Mouse (Mus musculus) hindbrain, postnatal 0 days (tissue): ENCODE measurements around the gene Shq1. TPM values are rescaled to one million over a fixed set of nuclear protein-coding genes. Genes with fewer than 3 reads are reported as not detected.

ENCODE experiments used
- ATAC-seq: fragments of 200-750 bp; cut with Nextera tagmentation; 2 replicates; pipeline ENCODE4 v1.8.0; 2017; ENCODE audit warnings: mild to moderate bottlenecking, moderate TSS enrichment, moderate library complexity
- DNase-seq: peaks from one replicate; pipeline ENCODE4 v3.0.0-alpha.2; 2015; ENCODE audit warnings: low spot score
- H3K27ac ChIP-seq: fragments of 300-500 bp; sonication (generic); 2 replicates; pipeline ENCODE4 v1.5.1; 2014; ENCODE audit warnings: mild to moderate bottlenecking
- H3K27me3 ChIP-seq: fragments of 300-500 bp; sonication (generic); 2 replicates; pipeline ENCODE4 v1.6.1; 2014; ENCODE audit warnings: low read length, mixed read lengths; ENCODE audit not compliant: insufficient read depth
- H3K36me3 ChIP-seq: fragments of 300-500 bp; sonication (generic); 2 replicates; pipeline ENCODE4 v1.6.1; 2014; ENCODE audit warnings: low read length, mixed read lengths; ENCODE audit not compliant: insufficient read depth
- H3K4me1 ChIP-seq: fragments of 300-500 bp; sonication (generic); 2 replicates; pipeline ENCODE4 v1.6.1; 2014; ENCODE audit warnings: antibody characterized with exemption, low read length, mixed read lengths; ENCODE audit not compliant: insufficient read depth
- H3K4me2 ChIP-seq: fragments of 300-500 bp; sonication (generic); 2 replicates; pipeline ENCODE4 v1.6.1; 2014; ENCODE audit warnings: low read depth, mild to moderate bottlenecking, low read length, moderate library complexity, mixed read lengths
- H3K4me3 ChIP-seq: fragments of 300-500 bp; sonication (generic); 2 replicates; pipeline ENCODE4 v1.5.1; 2014; ENCODE audit warnings: low read length
- H3K9ac ChIP-seq: fragments of 300-500 bp; sonication (generic); replicated peaks from 2 replicates; pipeline ENCODE4 v1.6.1; 2014; ENCODE audit warnings: mild to moderate bottlenecking, low read length, moderate library complexity, mixed read lengths
- H3K9me3 ChIP-seq: fragments of 300-500 bp; sonication (generic); 2 replicates; pipeline ENCODE4 v1.6.1; 2016; ENCODE audit warnings: low read length, mixed read lengths
- CTCF ChIP-seq: IDR thresholded peaks from 2 replicates; pipeline ENCODE4 v1.5.1; 2016; ENCODE audit warnings: antibody characterized with exemption, control low read depth, low read depth
- WGBS: fragments of 180-500 bp; shearing (Covaris S2); extraction: QIAGEN DNeasy Blood & Tissue Kit; methylation state at CpG from one replicate; pipeline ENCODE4 v1.1.7; 2014; 5-methylcytosine and 5-hydroxymethylcytosine counted together
- polyA plus RNA-seq: library from polyadenylated mRNA; unstranded; fragments of >200 nt; fragmentation: Nextera tagmentation; extraction: Ambion mirVana; gene quantifications from 2 replicates; pipeline ENCODE4 v1.2.1, GENCODE M21; 2015
- total RNA-seq: library from RNA; depleted of rRNA; stranded (reverse); fragments of >200 nt; gene quantifications from 2 replicates; pipeline ENCODE4 v1.2.3, GENCODE M21; 2014

Shq1 gene
- total and polyA plus RNA-seq, 2 experiments from 2014 or later: 4.1 to 5.1 TPM

- 91% methylated on average over 7 of the region's 7 CpGs for WGBS
- H3K27me3 ChIP-seq: no peaks in the 10 kb centered on the region
- H3K9me3 ChIP-seq: no peaks in the 10 kb centered on the region
- no peak for TF ChIP-seq CTCF
- DNase-seq (no peak), ATAC-seq (no peak)
- no peaks in the 10 kb centered on the region for H3K36me3 ChIP-seq
- H3K4me1 ChIP-seq: 0 out of 2 replicates have a peak, but pooled peaks cover 4% of the 10 kb centered on the region
- no peak overlapping the region for H3K4me2 ChIP-seq
- H3K9ac ChIP-seq: no peak overlapping the region
- no peak overlapping the region for H3K27ac ChIP-seq
- no peak overlapping the region for H3K4me3 ChIP-seq
These were observed 59.9 kb downstream of the Shq1 start for GRCm38 (mm10) chr6:100610897-100611575.

DNA sequence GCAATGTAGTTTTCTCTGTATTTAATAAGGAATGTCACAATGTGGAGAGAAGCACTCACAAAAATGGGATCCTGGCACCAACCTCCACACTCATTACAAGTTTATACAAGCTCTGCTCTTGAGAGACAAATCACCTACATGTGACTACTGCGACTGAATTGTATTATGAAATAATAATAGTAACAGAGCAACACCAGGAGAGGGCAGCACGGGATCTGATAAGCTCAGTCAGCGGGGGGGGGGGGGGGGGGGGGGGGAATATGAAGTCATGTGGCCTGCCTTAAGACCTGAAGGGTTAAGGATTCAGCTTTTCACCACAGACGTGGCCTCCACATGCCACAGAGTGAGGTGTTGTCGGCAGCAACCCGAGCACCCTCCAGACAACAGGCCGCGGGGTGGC is 60.8 kb downstream of the Shq1 start:
- TF ChIP-seq CTCF: 0 out of 2 replicates have a peak, but pooled peaks have one; percentile 5
- ATAC-seq: 0 out of 2 replicates have a peak, but pooled peaks have one; percentile 40
- 68% methylated on average over 8 of the region's 8 CpGs for WGBS
- Histone ChIP-seq H3K36me3 (no peaks in the 10 kb centered on the region), H3K4me2 (no peak overlapping the region), H3K4me3 (no peak overlapping the region), H3K9me3 (no peaks in the 10 kb centered on the region), H3K27me3 (no peaks in the 10 kb centered on the region), H3K27ac (no peak overlapping the region), H3K9ac (no peak overlapping the region), H3K4me1 (0 out of 2 replicates have a peak, but pooled peaks cover 4% of the 10 kb centered on the region)
- peak; percentile 23 for DNase-seq

GRCm38 (mm10) chr6:100609256-100609655 is 61.7 kb downstream of the Shq1 start:
- no peak for TF ChIP-seq CTCF
- H3K27me3 ChIP-seq: no peaks in the 10 kb centered on the region
- no peak overlapping the region for H3K4me3 ChIP-seq
- H3K9ac ChIP-seq: no peak overlapping the region
- no peak overlapping the region for H3K4me2 ChIP-seq
- ATAC-seq (no peak), DNase-seq (no peak)
- no peak overlapping the region for H3K27ac ChIP-seq
- H3K4me1 ChIP-seq: 0 out of 2 replicates have a peak, but pooled peaks cover 4% of the 10 kb centered on the region
- no peaks in the 10 kb centered on the region for H3K9me3 ChIP-seq
- 64% methylated on average over 3 of the region's 3 CpGs for WGBS
- no peaks in the 10 kb centered on the region for H3K36me3 ChIP-seq

DNA sequence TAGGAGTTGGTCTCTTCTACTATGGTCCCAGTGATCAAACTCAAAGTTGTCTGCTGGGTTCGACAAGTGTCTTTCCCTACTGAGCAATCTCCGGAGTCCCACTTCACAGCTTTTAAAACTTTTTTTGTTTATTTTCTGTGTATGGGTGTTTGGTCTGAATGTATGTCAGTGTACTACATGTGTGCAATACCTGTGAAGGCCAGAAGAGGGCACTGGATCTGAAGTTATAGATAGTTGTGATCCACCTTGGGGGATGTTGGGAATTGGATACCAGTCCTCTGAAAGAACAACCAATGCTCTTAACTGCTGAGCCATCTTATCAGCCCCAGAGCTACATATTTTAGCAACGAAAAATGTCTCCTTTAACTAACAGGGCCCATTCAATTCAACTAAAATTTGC is 62.5 kb downstream of the Shq1 start:
- H3K27me3 ChIP-seq: no peaks in the 10 kb centered on the region
- no peaks in the 10 kb centered on the region for H3K9me3 ChIP-seq
- WGBS: 96% methylated on average over 3 of the region's 3 CpGs
- H3K4me3 ChIP-seq: no peak overlapping the region
- no peaks in the 10 kb centered on the region for H3K4me1 ChIP-seq
- ATAC-seq: no peak
- H3K27ac ChIP-seq: no peak overlapping the region
- peak; percentile 45 for DNase-seq
- no peaks in the 10 kb centered on the region for H3K36me3 ChIP-seq
- H3K4me2 ChIP-seq: no peak overlapping the region
- H3K9ac ChIP-seq: no peak overlapping the region
- TF ChIP-seq CTCF: peak; percentile 54

DNA sequence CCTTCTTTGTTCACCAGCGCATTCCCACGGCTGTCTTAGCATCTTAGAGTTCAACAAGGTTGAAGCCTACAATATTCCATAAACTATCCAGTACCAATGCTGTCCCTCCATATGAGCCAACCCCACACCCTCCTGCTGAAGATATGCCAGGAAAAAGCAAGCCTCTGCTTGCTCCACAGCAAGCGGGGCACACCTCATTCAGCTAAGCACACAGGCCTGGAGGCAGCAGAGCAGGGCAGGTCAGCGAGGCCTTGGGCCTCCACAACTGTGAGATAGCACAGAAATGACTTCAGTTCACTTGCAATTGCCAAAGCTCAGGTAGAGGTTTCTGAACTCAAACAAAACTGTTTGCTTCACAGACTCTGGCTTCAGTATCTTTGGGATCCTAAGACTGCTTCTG is 64.2 kb downstream of the Shq1 start:
- Histone ChIP-seq H3K9me3 (no peaks in the 10 kb centered on the region), H3K4me3 (no peak overlapping the region), H3K4me1 (no peaks in the 10 kb centered on the region), H3K9ac (no peak overlapping the region), H3K4me2 (no peak overlapping the region), H3K27me3 (no peaks in the 10 kb centered on the region), H3K36me3 (no peaks in the 10 kb centered on the region), H3K27ac (no peak overlapping the region)
- 83% methylated on average over 4 of the region's 4 CpGs for WGBS
- TF ChIP-seq CTCF: no peak
- ATAC-seq (no peak), DNase-seq (no peak)

DNA sequence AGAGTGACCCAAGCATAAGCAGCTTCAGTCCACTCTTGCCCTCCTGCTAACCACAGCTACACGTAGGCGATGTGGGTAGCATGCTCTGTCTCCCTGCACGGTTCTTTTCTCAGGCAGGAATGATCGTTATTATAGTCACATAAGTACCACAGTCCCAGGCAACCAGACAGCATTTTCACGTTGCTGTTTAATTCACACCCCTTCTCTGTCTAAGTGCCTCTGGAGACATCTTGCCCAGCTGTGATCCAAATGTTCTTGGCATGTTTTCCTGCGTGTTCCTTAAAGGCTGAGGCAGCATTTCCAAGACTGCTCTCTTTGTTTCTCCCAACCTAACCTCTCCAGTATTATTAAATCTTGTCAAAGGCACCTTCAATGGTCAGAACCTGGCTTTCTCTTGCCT is 67.3 kb downstream of the Shq1 start:
- DNase-seq (peak; percentile 14), ATAC-seq (no peak)
- Histone ChIP-seq H3K9ac (no peak overlapping the region), H3K27me3 (no peaks in the 10 kb centered on the region), H3K9me3 (no peaks in the 10 kb centered on the region), H3K27ac (no peak overlapping the region), H3K36me3 (no peaks in the 10 kb centered on the region; the same call in 1 of the 2 replicates), H3K4me2 (no peak overlapping the region), H3K4me3 (no peak overlapping the region), H3K4me1 (no peaks in the 10 kb centered on the region)
- WGBS: 64% methylated on average over 6 of the region's 6 CpGs
- TF ChIP-seq CTCF: no peak

DNA sequence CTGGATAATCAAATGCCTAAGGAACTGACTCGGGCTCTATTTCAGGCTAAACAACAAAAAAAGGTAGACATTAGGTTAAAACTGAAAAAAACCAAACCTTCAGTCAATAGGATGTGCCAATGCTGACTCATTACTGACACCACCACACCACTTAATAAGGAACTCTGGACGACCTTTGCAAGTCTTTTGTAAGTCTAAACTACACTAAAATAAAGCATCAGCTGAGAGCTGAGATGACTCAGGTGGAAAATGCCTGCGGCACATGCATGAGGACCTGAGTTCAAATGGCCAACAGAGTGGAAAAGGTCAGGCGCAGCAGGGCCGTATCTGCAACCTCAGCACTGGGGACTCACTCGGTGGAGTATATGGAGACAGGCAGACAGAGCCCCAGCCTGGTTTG is 69.3 kb downstream of the Shq1 start:
- Histone ChIP-seq H3K4me1 (no peaks in the 10 kb centered on the region), H3K27ac (no peak overlapping the region), H3K4me3 (no peak overlapping the region), H3K36me3 (no peaks in the 10 kb centered on the region; the same call in 1 of the 2 replicates), H3K9me3 (no peaks in the 10 kb centered on the region), H3K4me2 (no peak overlapping the region), H3K9ac (no peak overlapping the region), H3K27me3 (no peaks in the 10 kb centered on the region)
- ATAC-seq (no peak), DNase-seq (no peak)
- no peak for TF ChIP-seq CTCF
- WGBS: 89% methylated on average over 6 of the region's 6 CpGs
